Comparison of ENCODE assay signal across 11 mouse cellular contexts in the genomic region with DNA sequence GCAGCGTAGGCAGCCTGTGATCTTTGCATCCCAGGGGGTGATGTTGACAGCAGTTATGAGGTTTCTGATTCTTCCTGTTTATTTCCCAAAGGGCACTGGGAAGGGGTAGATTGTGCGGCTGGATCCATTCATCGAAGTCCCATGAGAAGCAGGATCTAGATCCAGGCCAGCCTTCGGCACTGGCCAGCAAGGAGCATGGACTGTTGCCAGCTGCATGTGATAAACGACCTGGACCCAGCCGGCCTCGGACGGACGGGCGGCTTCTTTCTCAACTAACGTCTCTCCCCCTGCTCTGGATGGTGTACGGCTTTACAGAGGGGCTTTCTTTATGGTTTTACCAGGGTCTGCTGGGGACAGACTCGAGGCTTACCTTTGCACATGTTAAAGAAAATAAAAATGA. TPM values are rescaled to one million over a fixed set of nuclear protein-coding genes. Genes with fewer than 3 reads are reported as not detected.
A peak's percentile ranks its signal among the peaks of the same experiment; 100 is the strongest.
DNase-seq lines count a peak whose midpoint lies in the region.
"Had no signal": no experiment of that assay in that cellular context is flagged by ENCODE, and none has a peak within 500 bp of the region (broad histone marks: within the 10 kb centered on the region; RNA-seq: fewer than 3 reads in every experiment).

No protein-coding gene starts in this region.

- peak; percentile 16 to 22 for DNase-seq in heart, adult 18-20 months
- DNase-seq in heart, adult 11 months = no peak
- peak; percentile 56 for DNase-seq in left cerebral cortex, postnatal 4 days
- DNase-seq in left cerebral cortex, adult 9 months (ENCODE audit: low spot score in 2 of 2) = no peak
- DNase-seq in adrenal gland, adult 8-10 months = peak; percentile 32
- peak; percentile 70 to 78 for DNase-seq in cerebellum, postnatal 14 days
- no peak for DNase-seq in thymus, adult 18-20 months
- DNase-seq: layer of hippocampus, postnatal 36 days; lung, postnatal 4 days; right cerebral cortex, adult 18-20 months; thymus, postnatal 14 days had no signal

- intact Hi-C loops in left cerebral cortex, postnatal 4 days (cut with DNase I) = loop anchor here (2.0 kb wide), 1 partner anchor 61 kb away; no protein-coding TSS in a partner anchor

RNA-seq across cellular contexts. Expression of gene Wnt3, which starts 42.0 kb away (rescaled TPM):
- not detected for total RNA-seq in heart, adult 18-20 months (2021)
- 1 to 10 TPM; 2.5 to 2.8 TPM for total RNA-seq in left cerebral cortex, postnatal 4 days (2021)
- total RNA-seq in adrenal gland, adult 8-10 months (2022) = 1 to 10 TPM in 2 of 4 experiments, under 1 TPM in 2; 0.17 to 3.1 (median 1.3) TPM

Comparison
In these comparisons a context has a peak if more than half of its experiments do, and no peak if none do; other contexts are left out.
1. DNase-seq: peak in heart, adult 18-20 months (2 of 2), left cerebral cortex, postnatal 4 days (single experiment), adrenal gland, adult 8-10 months (single experiment) and cerebellum, postnatal 14 days (2 of 2); none in heart, adult 11 months (single experiment), left cerebral cortex, adult 9 months (0 of 2) and thymus, adult 18-20 months (0 of 2).